Mouse (Mus musculus) NIH3T3 (cell line): ENCODE measurements around the gene Mark1.
A peak's percentile ranks its signal among the peaks of the same experiment; 100 is the strongest.

Experiments used
- DNase-seq: peaks from one replicate; pipeline ENCODE4 v3.0.0-alpha.2; 2012; ENCODE audit warnings: low read depth

Mark1 gene

DNA sequence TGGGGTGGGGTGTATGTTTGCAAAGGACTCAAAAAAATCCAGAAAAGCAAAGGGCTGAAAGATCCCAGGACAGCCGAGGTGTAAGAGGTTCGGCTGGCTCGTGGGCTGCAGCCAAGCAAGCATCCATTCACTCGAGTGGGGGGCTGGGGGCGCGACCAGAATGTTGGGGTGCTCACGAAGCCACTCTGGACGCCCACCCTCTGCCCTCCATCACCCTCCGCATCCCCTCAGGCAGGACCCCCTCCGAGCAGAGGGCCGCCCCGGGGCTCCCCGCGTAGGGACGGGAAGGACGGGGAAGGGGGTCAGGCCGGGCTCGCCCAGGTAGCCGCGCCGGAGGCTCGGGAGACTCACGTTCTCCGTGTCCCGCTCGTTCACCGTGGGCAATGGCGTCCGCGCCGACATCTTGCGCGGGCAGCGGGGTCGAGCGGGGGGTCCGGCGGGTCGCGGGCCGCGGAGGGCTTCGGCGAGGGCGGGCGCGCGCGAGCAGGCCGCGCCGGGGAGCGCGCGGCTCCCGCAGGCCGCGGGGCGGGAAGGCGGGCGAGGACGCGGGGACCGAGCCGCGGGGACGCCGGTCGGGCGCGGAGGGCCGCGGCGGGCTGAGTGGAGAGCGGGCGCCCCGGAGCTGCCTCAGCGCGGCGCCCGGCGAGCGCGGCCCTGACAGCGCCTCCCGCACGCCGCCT is at the start of gene Mark1:
Gene Mark1, minus strand, starts transcription at position 500 of the 680 bp plus-strand sequence.
- peak; percentile 52 for DNase-seq

DNA sequence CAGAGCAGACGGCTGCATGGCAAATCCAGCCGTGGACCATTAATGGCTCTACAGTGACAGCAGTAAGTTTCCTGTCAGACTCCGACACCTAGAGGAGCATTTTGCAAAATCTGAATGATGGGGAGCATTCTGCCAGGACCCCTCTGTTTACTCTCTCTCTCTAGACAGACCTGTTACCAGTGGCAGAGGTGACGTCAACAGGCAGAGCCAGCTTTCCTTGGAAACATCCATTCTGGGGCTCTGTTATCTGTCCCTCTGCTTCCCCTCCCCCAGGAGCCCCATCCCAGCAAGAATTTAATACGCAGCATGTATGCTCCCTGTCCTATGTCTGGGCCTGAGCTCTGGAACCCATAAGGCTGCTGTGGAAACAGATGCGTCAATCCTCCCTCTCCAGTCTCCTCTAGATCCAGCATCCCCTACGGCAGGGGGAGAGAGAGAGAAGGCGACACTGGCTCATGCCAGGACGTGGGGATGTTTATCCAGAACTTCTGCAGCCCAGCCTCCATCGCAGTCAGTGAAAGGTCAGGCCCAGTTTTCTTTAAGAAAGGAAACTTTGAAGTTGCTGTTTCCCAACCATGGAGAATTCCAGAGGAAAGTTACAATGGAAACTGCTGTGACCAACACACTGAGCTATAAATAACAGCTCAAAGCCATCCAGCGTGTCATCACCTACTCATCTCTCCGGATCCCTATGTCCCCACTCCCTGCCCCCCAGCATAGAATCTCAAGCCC is 48.3 kb upstream of the Mark1 start:
- DNase-seq = no peak

DNA sequence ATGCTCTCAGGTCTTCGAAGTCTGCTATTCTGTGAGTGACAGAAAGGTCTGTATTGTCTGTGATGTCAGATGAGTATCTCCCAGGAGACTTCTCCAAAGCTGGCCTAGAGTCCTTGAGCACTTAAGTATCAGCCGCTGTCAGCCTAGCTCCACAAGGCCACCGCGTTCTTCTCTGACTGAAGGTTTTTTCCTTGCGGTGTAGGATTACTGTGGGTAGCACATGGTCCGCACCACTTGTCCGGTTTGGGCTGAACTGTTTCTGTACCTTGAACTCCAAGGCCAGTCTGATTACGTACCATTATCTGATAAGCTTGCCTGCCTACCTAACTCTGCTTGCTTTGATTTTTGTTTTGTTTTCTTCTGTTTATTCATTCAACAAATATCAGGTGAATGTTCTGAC is 47.1 kb upstream of the Mark1 start:
- no peak for DNase-seq

DNA sequence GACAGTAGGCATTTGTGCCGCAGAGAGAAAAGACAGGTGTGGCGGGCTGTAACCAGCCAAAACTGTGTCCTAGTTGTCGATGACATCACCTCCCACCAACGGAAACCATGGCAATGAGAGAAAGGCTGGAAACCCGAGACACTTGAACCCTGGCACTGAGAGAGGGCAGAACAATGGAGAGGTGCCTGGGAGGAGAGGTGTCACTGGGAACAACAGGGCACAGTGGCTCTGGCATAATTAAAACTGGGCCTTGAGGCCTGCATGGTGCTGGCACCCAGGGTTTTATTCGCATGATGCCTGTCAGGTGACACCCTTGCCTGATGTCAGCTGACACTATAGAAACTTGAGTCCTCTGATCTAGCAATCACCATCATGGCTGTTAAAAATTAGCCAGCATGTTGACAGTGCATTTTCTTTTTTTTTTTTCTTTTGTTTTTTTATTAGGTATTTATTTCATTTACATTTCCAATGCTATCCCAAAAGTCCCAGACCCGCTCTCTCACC is 38.9 kb upstream of the Mark1 start:
- no peak for DNase-seq

DNA sequence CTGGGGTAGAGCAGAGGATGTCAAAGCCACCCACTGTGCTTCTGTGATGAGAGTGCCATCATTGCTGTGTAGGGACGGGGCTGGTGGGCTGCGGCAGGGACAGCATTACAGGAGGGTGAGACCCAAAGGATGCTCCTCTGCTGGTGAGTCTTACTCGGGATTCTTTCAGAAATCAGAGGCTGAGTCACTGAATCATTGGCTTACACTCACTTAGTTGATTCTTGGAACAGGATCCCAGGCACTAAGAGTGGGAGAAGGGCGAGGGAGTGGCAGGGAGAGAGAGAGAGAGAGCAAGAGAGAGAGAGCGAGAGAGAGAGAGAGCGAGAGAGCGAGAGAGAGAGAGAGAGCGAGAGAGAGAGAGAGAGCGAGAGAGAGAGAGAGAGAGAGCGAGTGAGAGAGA is 31.2 kb upstream of the Mark1 start:
- DNase-seq = no peak

DNA sequence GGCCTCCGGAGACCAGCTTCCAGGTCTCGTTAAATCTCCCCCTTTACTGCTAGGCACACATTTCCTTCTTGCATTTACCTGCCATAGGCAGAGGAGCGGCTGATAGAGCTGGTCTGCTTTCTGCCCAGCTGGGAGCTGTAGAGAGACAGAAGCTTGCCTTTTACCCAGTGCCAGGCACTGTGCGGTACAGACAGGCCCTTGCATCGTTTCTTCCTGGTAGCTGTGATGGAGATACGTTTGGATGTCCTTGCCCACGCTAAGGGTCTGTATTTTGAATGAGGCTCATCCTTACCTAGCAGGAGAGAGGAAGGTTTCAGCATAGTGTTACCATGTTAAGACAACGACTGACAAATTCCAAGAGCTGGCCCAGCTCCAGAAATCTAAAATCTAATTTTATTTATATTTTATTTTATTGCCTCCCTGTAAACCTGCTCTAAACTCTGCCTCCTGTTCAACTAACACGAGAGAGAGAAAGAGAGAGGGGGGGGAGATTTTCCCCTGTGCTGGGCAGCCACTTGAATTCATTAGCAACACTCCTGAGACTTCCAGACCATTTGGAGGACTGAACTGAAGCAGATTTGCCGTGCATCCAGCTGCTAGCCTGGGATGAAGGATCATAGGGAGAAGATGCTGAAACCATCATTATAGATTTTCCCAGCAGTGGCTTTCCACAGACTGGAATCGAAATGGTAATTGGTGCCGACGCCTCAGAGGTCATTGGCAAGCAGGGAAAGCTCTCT is 21.2 kb upstream of the Mark1 start:
- no peak for DNase-seq

DNA sequence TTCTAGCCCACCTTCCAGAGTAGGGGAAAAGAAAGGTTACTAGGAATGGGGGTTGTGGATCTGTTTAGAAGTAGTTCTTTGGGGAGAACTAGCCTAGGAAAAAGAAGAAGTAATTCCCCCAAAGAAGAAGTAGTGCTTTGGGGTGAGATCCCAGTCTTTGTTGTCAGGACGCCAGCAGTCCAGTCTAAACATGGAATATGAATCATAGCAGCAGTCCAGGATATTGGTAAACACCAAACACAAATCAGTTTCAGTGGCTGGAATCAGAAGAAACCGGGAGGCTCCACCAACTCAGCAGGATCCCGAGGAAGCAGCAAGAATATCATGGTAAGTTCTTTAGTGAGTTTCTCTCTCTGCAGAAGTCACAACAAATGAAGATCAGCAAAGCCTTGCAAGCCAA is 13.2 kb upstream of the Mark1 start:
- DNase-seq = peak; percentile 80

DNA sequence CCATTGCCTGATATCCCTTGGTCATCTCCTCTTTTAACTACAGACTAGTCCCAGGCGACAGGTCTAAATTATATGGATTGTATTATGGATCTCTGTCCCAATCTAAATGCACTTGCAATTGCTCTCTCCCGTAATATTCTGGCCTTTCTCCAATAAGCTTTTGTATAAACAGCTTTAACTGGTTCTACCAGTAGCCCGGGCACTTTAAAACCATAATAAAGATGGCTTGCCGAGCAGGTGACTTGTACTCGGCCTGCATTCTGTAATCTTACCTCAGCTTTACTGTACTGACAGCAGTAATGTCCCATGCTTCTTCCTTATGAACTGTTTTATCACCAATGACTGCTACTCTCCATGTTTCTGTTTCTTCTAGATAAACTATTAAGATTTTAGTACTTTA is 7.7 kb upstream of the Mark1 start:
- no peak for DNase-seq

DNA sequence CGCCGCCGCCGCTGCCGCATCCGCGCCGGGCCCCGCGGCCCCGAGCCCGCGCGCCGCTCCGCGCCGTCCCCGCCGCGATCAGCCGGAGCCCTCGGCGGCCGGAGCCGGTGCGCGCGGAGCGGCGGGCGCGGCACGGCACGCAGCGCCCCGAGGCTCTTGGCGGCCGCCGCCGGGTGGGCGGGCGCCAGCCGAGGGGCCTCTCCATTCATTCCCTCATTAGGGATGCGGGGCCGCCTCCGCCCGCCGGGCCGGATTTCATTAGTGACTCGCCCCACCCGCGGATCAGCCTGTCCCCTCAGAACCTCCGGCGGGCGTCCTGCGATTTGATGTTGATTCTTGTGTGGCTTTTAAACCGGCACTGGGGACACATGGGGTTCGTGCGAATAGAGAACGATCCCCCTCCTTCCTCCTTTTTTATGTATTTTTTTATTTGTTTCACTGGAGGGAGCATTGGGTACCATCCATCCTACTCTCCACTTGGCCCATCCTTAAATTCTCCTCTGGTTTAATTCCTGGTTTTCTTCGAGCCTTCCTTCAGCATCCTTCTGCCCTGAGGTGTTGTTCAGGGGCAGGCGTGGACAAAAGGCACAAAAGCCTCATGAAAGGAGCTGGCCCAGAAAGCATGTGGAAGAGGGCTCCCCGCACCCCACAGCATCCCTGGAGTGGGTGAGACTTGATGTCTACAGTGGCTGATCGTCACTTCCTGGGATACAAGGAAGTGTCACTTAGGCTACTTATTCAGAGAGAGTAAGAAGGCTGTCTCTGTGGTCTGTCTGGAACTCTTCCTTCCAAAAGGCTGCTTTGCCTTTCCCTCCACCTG is 620 bp upstream of the Mark1 start:
- peak; percentile 56 for DNase-seq

DNA sequence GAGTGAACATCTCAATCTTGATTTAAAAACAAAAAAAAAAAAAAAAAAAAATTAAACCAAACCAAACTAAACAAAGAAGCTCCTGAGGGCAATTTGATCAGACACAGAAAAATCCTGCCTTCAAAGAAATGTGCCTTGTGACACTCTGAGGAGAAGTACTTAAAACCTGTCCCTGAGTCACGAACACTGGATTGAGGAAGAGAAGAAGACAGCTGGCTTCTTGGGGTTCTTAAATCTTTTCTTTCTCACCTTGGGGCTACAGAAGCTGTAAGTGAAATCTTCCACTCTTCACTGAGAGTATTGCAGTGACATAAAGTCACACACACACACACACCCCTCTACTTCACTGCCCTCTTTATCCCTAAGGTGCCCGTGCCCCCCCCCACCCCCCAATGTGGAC is 739 bp downstream of the Mark1 start:
- DNase-seq = peak; percentile 5

DNA sequence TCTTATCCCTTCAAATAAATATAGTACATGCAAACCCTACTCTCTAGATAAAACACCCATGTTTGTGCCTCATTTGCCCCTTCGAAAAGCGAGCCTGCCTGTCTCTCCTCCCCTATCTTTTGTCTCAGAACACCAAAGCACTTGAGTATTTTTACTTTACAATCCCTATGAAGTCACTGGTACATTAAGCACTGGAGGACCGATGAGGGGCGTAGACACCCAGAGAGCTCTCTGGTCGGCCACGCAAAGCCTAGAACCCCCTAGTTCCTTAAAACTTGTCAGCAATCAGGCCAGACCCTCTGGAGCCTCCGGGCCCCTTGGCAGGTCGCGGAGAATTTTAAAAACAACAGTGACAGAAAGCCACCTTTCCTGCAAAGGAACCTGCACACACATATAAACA is 1.2 kb downstream of the Mark1 start:
- no peak for DNase-seq

DNA sequence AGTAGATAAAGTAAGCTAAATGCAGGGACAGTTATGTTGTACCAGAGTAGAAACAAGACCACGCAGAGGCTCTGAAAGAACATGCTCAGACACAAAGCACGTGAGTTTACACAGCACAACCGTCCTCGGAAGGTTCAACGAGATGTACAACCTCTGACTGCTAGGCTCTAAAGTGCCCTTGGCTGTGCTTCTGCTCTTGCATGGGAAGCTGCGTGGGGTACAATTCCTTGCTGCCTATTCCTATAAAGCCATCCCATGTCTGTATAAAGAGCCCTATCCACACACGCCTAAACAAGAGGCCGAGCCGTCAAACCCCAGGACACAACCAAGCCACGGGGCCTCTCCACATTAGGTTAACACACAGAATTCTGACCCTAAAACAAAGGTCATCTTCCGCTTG is 1.9 kb downstream of the Mark1 start:
- DNase-seq = no peak

DNA sequence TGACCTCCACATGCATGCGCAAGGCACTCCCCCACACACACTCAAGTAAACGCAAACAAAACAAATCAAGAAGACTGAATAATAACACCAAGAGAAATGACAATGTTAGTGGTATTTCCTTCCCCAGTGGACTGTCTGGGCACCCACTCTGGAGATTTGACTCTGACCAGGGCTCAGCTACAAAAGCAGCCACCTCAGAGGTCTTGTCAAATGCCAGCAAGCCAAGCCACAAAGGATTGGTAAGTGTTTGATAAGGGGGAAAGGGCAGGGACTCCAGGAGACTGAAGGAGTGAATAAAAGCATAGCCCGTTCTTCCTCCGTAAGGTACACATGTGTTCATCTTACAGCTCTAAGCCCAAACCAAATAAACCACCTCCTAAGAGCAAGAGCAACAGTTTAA is 4.0 kb downstream of the Mark1 start:
- DNase-seq = no peak

DNA sequence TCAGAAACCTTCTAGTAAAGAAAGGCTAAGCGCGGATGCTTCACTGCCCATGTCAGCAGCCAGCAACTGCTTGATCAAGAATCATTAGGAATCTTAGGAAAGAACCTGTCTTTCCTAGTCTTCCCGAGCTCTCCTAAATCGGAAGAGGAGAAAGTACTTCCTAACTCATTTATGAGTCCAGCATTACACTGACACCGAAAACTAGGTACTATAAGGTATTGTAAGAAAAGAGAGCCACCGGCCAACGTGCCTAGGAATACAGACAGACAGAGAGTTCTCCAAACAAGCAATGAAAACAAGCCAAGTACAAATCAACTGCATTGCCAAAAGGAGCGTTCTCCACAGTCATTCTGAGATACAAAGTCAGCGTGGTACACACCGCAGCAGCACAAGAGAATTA is 8.2 kb downstream of the Mark1 start:
- DNase-seq = no peak

DNA sequence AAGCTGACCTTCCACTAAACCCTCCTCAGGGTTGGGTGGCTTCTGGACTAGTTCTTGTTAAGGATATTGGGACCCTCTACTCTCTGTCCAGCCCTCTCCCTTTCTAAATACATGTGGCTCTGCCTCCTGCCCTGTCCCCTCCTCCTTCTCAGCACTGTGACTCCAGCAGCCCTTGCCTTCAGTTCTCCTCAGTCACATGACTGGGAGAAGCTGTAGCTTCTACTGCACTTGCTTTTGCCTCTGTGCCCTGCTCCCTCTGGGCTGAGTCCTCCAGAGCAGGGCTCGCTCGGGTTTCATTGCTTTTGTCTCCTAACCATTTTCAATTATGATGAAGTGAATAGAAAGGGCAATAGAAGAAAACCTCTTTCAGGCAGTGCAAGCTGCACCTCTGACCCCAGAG is 12.6 kb downstream of the Mark1 start:
- DNase-seq = no peak

DNA sequence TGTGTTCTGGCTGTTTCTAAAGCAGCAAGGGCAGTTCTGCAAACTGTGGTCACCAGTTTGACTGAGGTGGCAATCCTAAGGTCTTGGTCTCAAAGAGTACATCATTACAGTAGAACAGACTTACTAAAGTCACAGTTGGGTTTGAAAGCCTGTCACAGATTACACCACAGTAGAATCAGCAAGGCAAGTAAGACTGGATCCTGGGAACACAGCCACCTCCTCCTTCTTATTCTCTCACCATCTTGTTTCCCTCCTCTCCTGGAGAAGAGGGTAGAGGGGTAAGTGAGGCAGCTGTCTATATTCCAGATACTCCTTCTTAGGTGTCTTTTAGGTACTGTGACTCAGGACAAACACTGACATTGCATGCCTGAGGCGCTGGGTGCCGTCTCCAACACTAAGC is 14.6 kb downstream of the Mark1 start:
- no peak for DNase-seq

DNA sequence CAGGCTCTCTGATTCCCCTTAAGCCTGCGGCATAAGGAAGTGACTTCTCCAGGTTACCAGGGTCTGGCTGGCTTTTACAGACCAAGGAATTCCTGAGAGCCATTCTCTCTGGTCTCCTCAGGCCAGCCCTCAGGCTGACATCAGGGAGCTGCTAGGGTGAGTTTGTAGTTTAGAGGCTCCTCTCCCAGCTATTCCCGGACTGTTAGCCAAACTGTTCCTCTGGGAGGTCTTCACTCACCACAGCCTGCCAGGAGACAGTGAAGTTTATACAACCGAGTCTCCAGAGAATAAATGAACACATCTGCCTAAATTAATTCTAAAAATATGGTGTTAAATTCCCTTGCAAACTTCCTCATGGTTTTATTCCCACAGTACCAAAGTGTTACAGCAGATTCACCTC is 15.6 kb downstream of the Mark1 start:
- no peak for DNase-seq

DNA sequence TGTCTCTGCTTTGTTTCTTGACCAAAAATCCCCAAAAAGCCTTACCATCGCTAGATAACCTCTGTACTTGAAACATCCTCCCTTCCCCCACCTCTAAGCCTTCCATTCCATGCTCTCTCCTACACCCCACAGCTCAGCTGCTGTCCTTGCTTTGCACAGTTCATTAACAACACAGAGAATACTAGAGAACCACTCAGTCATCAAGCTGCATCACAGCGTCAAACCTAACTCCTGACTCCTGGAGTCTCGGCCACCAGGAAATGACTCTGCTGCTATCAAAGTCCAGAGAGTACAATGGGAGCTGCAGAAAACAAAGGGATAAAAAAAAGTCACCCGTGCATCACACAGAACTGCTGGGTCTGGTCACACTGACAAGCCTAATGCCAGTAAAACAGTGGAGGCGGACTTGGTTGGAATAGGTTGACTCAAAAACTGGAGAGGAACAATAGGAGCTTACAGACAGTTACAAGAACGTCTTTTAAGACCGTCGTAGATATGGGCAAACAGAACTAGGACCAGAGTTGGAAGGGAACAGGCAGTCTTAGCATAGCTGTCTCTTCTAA is 27.1 kb downstream of the Mark1 start:
- DNase-seq = no peak

DNA sequence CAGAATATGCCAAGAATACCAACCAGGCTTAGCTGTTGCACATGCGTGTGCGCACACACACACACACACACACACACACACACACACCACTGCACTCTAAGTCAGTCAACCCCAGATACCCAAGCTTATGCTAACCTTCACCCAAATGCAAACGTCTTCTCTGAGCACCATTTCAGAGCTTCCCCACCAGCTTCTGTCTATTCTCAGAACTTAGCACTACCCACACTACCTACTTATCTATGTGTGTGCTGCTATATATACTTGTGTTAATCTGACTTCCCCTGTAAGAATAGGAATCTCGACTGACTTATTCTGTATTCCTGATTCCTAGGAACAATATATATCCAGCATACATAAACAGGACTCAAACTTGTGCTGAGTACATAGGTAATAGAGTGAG is 30.0 kb downstream of the Mark1 start:
- DNase-seq = no peak

DNA sequence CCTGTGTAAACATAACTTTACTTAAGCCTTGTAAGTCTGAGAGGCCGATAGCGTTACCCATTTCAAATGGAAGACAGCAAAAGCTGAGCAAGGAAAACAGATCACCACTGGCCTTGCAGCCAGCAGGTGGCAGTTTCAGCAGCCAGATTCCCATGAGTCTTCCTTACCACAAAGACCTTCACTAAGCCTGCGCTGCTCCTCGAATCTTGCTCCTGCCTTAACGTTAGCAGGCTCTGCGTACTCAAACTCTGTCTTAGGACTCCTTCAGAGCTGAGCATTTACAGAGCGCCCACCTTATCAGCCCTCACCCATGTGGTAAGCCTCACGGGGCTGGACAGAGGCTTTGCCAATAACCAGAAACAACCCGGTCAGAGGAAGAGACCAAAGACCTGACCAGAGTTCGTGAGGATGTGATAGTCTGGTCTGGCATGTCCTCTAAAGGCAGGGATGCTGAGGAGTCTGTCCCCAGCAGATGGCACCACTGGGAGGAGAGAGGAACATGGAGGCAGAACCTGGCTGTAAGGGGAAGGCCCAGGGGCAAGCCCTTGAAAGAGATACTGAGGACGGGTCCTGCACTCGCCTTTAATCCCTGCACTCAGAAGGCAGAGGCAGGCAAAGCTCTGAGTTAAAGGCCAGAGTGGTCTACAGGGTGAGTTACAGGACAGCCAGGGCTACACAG is 33.5 kb downstream of the Mark1 start:
- DNase-seq = peak; percentile 63

DNA sequence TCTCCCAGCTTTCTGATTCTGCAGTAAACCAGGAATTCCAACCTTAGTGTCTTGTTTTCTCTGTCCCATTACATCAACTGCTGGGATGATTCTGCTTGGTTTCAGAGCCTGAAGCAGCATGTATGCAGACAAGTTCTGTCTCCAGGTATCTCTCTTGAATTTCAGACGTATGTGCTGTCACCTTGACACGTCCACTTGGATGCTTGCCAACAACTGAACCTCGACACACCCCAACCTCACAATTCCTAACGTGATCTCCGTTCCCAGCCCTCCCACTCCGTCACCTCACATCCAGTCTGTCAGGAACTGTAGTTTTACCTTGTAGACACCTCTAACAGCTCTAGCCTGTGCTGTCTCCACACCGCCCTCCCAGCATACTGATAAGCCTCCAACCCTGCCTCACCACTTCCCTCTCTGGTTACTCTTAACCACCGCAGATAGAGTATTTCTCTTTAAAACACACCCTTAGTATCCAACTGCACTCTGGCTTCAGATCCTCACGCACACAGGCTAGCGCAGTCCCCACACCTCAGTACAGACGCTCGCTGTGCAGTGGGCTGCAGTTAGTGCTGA is 36.2 kb downstream of the Mark1 start:
- no peak for DNase-seq
